Mouse (Mus musculus): ENCODE measurements around the gene Rrp1. TPM values are rescaled to one million over a fixed set of nuclear protein-coding genes. Genes with fewer than 3 reads are reported as not detected.
"Not testable (repeated sequence)": the region's sequence is repeated elsewhere in the genome, so short reads cannot be mapped to it uniquely, and the experiment has no call there.

The Rrp1 gene
- polyA plus RNA-seq, 1 experiment, result 132 TPM

- TF ChIP-seq POLR2A (IDR thresholded peaks at IDR 0.05; ENCODE audit: insufficient read depth, low read length), result no peak
- no peak for TF ChIP-seq CTCF (IDR thresholded peaks at IDR 0.05; ENCODE audit: low read depth, low read length)
Observed at GRCm38 (mm10) chr10:78422614-78423013, 9.8 kb upstream of the Rrp1 start.

GRCm38 (mm10) chr10:78420929-78421328, 8.1 kb upstream of the Rrp1 start:
- Histone ChIP-seq H3K27ac (ENCODE audit: insufficient read depth, low read length) (no peak overlapping the region), H3K36me3 (ENCODE audit: control insufficient read depth, insufficient read depth, low read length, poor library complexity, severe bottlenecking) (no peaks in the 10 kb centered on the region), H3K4me1 (ENCODE audit: control insufficient read depth, insufficient read depth, low read length) (peaks cover 13% of the 10 kb centered on the region), H3K9ac (ENCODE audit: low read depth, poor library complexity, severe bottlenecking) (no peak overlapping the region), H3K4me3 (ENCODE audit: low read depth, low read length) (no peak overlapping the region), H3K9me3 (replicated peaks; ENCODE audit: control insufficient read depth, insufficient read depth, low read length, poor library complexity, severe bottlenecking) (no peaks in the 10 kb centered on the region), H3K27me3 (ENCODE audit: control insufficient read depth, insufficient read depth, low read length, poor library complexity, severe bottlenecking) (no peaks in the 10 kb centered on the region)
- TF ChIP-seq EP300 (IDR thresholded peaks at IDR 0.05; ENCODE audit: insufficient read depth, low read depth, low read length) (no peak), POLR2A (IDR thresholded peaks at IDR 0.05; ENCODE audit: insufficient read depth, low read length) (no peak), CTCF (IDR thresholded peaks at IDR 0.05; ENCODE audit: low read depth, low read length) (no peak)

More at GRCm38 (mm10) chr10:78422614-78423013, 9.8 kb upstream of the Rrp1 start:
- Histone ChIP-seq H3K4me1 (ENCODE audit: control insufficient read depth, insufficient read depth, low read length) (peaks cover 12% of the 10 kb centered on the region), H3K36me3 (ENCODE audit: control insufficient read depth, insufficient read depth, low read length, poor library complexity, severe bottlenecking) (no peaks in the 10 kb centered on the region; the same call in 1 of the 2 replicates), H3K27me3 (ENCODE audit: control insufficient read depth, insufficient read depth, low read length, poor library complexity, severe bottlenecking) (no peaks in the 10 kb centered on the region), H3K9me3 (replicated peaks; ENCODE audit: control insufficient read depth, insufficient read depth, low read length, poor library complexity, severe bottlenecking) (no peaks in the 10 kb centered on the region), H3K4me3 (ENCODE audit: low read depth, low read length) (no peak overlapping the region), H3K9ac (ENCODE audit: low read depth, poor library complexity, severe bottlenecking) (no peak overlapping the region), H3K27ac (ENCODE audit: insufficient read depth, low read length) (no peak overlapping the region)

GRCm38 (mm10) chr10:78418791-78419190, 5.9 kb upstream of the Rrp1 start:
- peaks cover 9% of the 10 kb centered on the region for H3K4me1 ChIP-seq (ENCODE audit: control insufficient read depth, insufficient read depth, low read length)
- no peak overlapping the region for H3K9ac ChIP-seq (ENCODE audit: low read depth, poor library complexity, severe bottlenecking)
- H3K27me3 ChIP-seq (ENCODE audit: control insufficient read depth, insufficient read depth, low read length, poor library complexity, severe bottlenecking), result no peaks in the 10 kb centered on the region
- TF ChIP-seq EP300 (IDR thresholded peaks at IDR 0.05; ENCODE audit: insufficient read depth, low read depth, low read length) (no peak), CTCF (IDR thresholded peaks at IDR 0.05; ENCODE audit: low read depth, low read length) (no peak), POLR2A (IDR thresholded peaks at IDR 0.05; ENCODE audit: insufficient read depth, low read length) (no peak)
- no peak overlapping the region for H3K4me3 ChIP-seq (ENCODE audit: low read depth, low read length)
- H3K27ac ChIP-seq (ENCODE audit: insufficient read depth, low read length), result no peak overlapping the region
- H3K9me3 ChIP-seq (replicated peaks; ENCODE audit: control insufficient read depth, insufficient read depth, low read length, poor library complexity, severe bottlenecking), result no peaks in the 10 kb centered on the region
- no peaks in the 10 kb centered on the region for H3K36me3 ChIP-seq (ENCODE audit: control insufficient read depth, insufficient read depth, low read length, poor library complexity, severe bottlenecking)

- TF ChIP-seq EP300 (IDR thresholded peaks at IDR 0.05; ENCODE audit: insufficient read depth, low read depth, low read length), result no peak
- no peak for TF ChIP-seq CTCF (IDR thresholded peaks at IDR 0.05; ENCODE audit: low read depth, low read length)
- TF ChIP-seq POLR2A (IDR thresholded peaks at IDR 0.05; ENCODE audit: insufficient read depth, low read length), result no peak
- Histone ChIP-seq H3K4me1 (ENCODE audit: control insufficient read depth, insufficient read depth, low read length) (peaks cover 6% of the 10 kb centered on the region), H3K9me3 (replicated peaks; ENCODE audit: control insufficient read depth, insufficient read depth, low read length, poor library complexity, severe bottlenecking) (no peaks in the 10 kb centered on the region), H3K9ac (ENCODE audit: low read depth, poor library complexity, severe bottlenecking) (no peak overlapping the region), H3K27me3 (ENCODE audit: control insufficient read depth, insufficient read depth, low read length, poor library complexity, severe bottlenecking) (no peaks in the 10 kb centered on the region), H3K27ac (ENCODE audit: insufficient read depth, low read length) (no peak overlapping the region), H3K36me3 (ENCODE audit: control insufficient read depth, insufficient read depth, low read length, poor library complexity, severe bottlenecking) (no peaks in the 10 kb centered on the region), H3K4me3 (ENCODE audit: low read depth, low read length) (no peak overlapping the region)
Observed at GRCm38 (mm10) chr10:78417888-78418287, 5.0 kb upstream of the Rrp1 start.

- not testable (repeated sequence) for H3K36me3 ChIP-seq (ENCODE audit: control insufficient read depth, insufficient read depth, low read length, poor library complexity, severe bottlenecking); H3K9ac ChIP-seq (ENCODE audit: low read depth, poor library complexity, severe bottlenecking); H3K27me3 ChIP-seq (ENCODE audit: control insufficient read depth, insufficient read depth, low read length, poor library complexity, severe bottlenecking); H3K4me1 ChIP-seq (ENCODE audit: control insufficient read depth, insufficient read depth, low read length); H3K27ac ChIP-seq (ENCODE audit: insufficient read depth, low read length); H3K9me3 ChIP-seq (replicated peaks; ENCODE audit: control insufficient read depth, insufficient read depth, low read length, poor library complexity, severe bottlenecking); H3K4me3 ChIP-seq (ENCODE audit: low read depth, low read length)
Observed at GRCm38 (mm10) chr10:78414936-78415335, 2.1 kb upstream of the Rrp1 start.

- no peaks in the 10 kb centered on the region for H3K9me3 ChIP-seq (replicated peaks; ENCODE audit: control insufficient read depth, insufficient read depth, low read length, poor library complexity, severe bottlenecking)
- peaks cover 6% of the 10 kb centered on the region for H3K4me1 ChIP-seq (ENCODE audit: control insufficient read depth, insufficient read depth, low read length)
- peaks cover 16% of the 10 kb centered on the region for H3K36me3 ChIP-seq (ENCODE audit: control insufficient read depth, insufficient read depth, low read length, poor library complexity, severe bottlenecking)
- peak overlapping the region; percentile 19 for H3K4me3 ChIP-seq (ENCODE audit: low read depth, low read length)
- H3K27ac ChIP-seq (ENCODE audit: insufficient read depth, low read length), result no peak overlapping the region
- TF ChIP-seq POLR2A (IDR thresholded peaks at IDR 0.05; ENCODE audit: insufficient read depth, low read length) (no peak), CTCF (IDR thresholded peaks at IDR 0.05; ENCODE audit: low read depth, low read length) (no peak), EP300 (IDR thresholded peaks at IDR 0.05; ENCODE audit: insufficient read depth, low read depth, low read length) (no peak)
- H3K27me3 ChIP-seq (ENCODE audit: control insufficient read depth, insufficient read depth, low read length, poor library complexity, severe bottlenecking), result no peaks in the 10 kb centered on the region
- no peak overlapping the region for H3K9ac ChIP-seq (ENCODE audit: low read depth, poor library complexity, severe bottlenecking)
Observed at GRCm38 (mm10) chr10:78413152-78413520, 293 bp upstream of the Rrp1 start.

Measured in ES-Bruce4 (cell line).